Mouse (Mus musculus): Measurements from ENCODE around the gene Gm6880. TPM values are rescaled to one million over a fixed set of nuclear protein-coding genes. Genes with fewer than 3 reads are reported as not detected.

Gene Gm6880
- not detected for polyA plus RNA-seq (2017; shearing (Covaris generic))

GRCm38 (mm10) chrX:74481349-74481885, at the start of gene Gm6880:
Gene Gm6880 (minus strand): TSS chrX:74481399.

Other genes with a start within 250 kb of the Gm6880 start
- 366 TPM for gene Flna, start 231.6 kb downstream of the Gm6880 start, polyA plus RNA-seq (2017; shearing (Covaris generic))
- gene Emd, start 226.7 kb downstream of the Gm6880 start, polyA plus RNA-seq (2017; shearing (Covaris generic)) = 154 TPM
- gene Rpl10, start 210.6 kb downstream of the Gm6880 start, polyA plus RNA-seq (2017; shearing (Covaris generic)) = 119 TPM
- gene Taz, start 199.5 kb downstream of the Gm6880 start, polyA plus RNA-seq (2017; shearing (Covaris generic)) = 104 TPM
- gene Dnase1l1, start 199.1 kb downstream of the Gm6880 start, polyA plus RNA-seq (2017; shearing (Covaris generic)) = 18.4 TPM
- 164 TPM for gene Atp6ap1, start 184.3 kb downstream of the Gm6880 start, polyA plus RNA-seq (2017; shearing (Covaris generic))
- 216 TPM for gene Gdi1, start 176.4 kb downstream of the Gm6880 start, polyA plus RNA-seq (2017; shearing (Covaris generic))
- 57.9 TPM for gene Fam50a, start 168.4 kb downstream of the Gm6880 start, polyA plus RNA-seq (2017; shearing (Covaris generic))
- 3.4 TPM for gene Plxna3, start 152.3 kb downstream of the Gm6880 start, polyA plus RNA-seq (2017; shearing (Covaris generic))
- gene Lage3, start 127.8 kb downstream of the Gm6880 start, polyA plus RNA-seq (2017; shearing (Covaris generic)) = 16.9 TPM
- 32.9 TPM for gene Ubl4a, start 108.2 kb downstream of the Gm6880 start, polyA plus RNA-seq (2017; shearing (Covaris generic))
- gene Slc10a3, start 108.0 kb downstream of the Gm6880 start, polyA plus RNA-seq (2017; shearing (Covaris generic)) = 28.0 TPM
- gene Fam3a, start 88.1 kb downstream of the Gm6880 start, polyA plus RNA-seq (2017; shearing (Covaris generic)) = 14.2 TPM
- gene Ikbkg, start 88.1 kb downstream of the Gm6880 start, polyA plus RNA-seq (2017; shearing (Covaris generic)) = 39.7 TPM
- gene G6pdx, start 52.2 kb downstream of the Gm6880 start, polyA plus RNA-seq (2017; shearing (Covaris generic)) = 44.5 TPM
- gene Olfr1326-ps1, start 93.5 kb upstream of the Gm6880 start, polyA plus RNA-seq (2017; shearing (Covaris generic)) = not detected
- gene Olfr1325, start 111.3 kb upstream of the Gm6880 start, polyA plus RNA-seq (2017; shearing (Covaris generic)) = not detected
- not detected for gene Gm5640, start 164.2 kb upstream of the Gm6880 start, polyA plus RNA-seq (2017; shearing (Covaris generic))

Measured in effector memory CD4-positive, alpha-beta T cell, adult 5 months (primary cell).